Mouse (Mus musculus) kidney, embryonic 15.5 days (tissue): Measurements from ENCODE around the gene Cd6. TPM values are rescaled to one million over a fixed set of nuclear protein-coding genes. Genes with fewer than 3 reads are reported as not detected.

Source experiments
- ATAC-seq: fragments of 200-750 bp; cut with Nextera tagmentation; replicated peaks from 2 replicates; pipeline ENCODE4 v1.8.0; 2017; ENCODE audit warnings: moderate TSS enrichment; ENCODE audit not compliant: low FRiP score
- H3K27ac ChIP-seq: fragments of 300-500 bp; sonication (generic); 2 replicates; pipeline ENCODE4 v1.5.1; 2015; ENCODE audit warnings: mild to moderate bottlenecking, inconsistent platforms
- H3K27me3 ChIP-seq: fragments of 300-500 bp; sonication (generic); 2 replicates; pipeline ENCODE4 v1.6.1; 2015; ENCODE audit warnings: inconsistent platforms
- H3K36me3 ChIP-seq: fragments of 300-500 bp; sonication (generic); 2 replicates; pipeline ENCODE4 v1.6.1; 2015; ENCODE audit warnings: inconsistent platforms
- H3K4me1 ChIP-seq: fragments of 300-500 bp; sonication (generic); 2 replicates; pipeline ENCODE4 v1.6.1; 2015; ENCODE audit warnings: inconsistent platforms
- H3K4me2 ChIP-seq: fragments of 300-500 bp; sonication (generic); 2 replicates; pipeline ENCODE4 v1.6.1; 2015; ENCODE audit warnings: moderate library complexity, mild to moderate bottlenecking, inconsistent platforms
- H3K4me3 ChIP-seq: fragments of 300-500 bp; sonication (generic); replicated peaks from 2 replicates; pipeline ENCODE4 v1.5.1; 2015; ENCODE audit warnings: mild to moderate bottlenecking, inconsistent platforms
- H3K9ac ChIP-seq: fragments of 300-500 bp; sonication (generic); 2 replicates; pipeline ENCODE4 v1.6.1; 2015; ENCODE audit warnings: mild to moderate bottlenecking, inconsistent platforms
- H3K9me3 ChIP-seq: fragments of 300-500 bp; sonication (generic); replicated peaks from 2 replicates; pipeline ENCODE4 v1.6.1; 2016; ENCODE audit warnings: inconsistent platforms
- whole genome bisulfite sequencing: fragments of 180-500 bp; shearing (Covaris S2); methylation state at CpG from one replicate; pipeline ENCODE4 v1.1.7; 2015; ENCODE audit warnings: mixed read lengths; 5-methylcytosine and 5-hydroxymethylcytosine counted together
- polyA plus RNA-seq: library from polyadenylated mRNA; unstranded; fragments of >200 nt; fragmentation: Nextera tagmentation; extraction: Ambion mirVana; gene quantifications from 2 replicates; pipeline ENCODE4 v1.2.1, GENCODE M21; 2015

Cd6 gene
- polyA plus RNA-seq, 1 experiment from 2014 or later: 0.26 TPM

DNA sequence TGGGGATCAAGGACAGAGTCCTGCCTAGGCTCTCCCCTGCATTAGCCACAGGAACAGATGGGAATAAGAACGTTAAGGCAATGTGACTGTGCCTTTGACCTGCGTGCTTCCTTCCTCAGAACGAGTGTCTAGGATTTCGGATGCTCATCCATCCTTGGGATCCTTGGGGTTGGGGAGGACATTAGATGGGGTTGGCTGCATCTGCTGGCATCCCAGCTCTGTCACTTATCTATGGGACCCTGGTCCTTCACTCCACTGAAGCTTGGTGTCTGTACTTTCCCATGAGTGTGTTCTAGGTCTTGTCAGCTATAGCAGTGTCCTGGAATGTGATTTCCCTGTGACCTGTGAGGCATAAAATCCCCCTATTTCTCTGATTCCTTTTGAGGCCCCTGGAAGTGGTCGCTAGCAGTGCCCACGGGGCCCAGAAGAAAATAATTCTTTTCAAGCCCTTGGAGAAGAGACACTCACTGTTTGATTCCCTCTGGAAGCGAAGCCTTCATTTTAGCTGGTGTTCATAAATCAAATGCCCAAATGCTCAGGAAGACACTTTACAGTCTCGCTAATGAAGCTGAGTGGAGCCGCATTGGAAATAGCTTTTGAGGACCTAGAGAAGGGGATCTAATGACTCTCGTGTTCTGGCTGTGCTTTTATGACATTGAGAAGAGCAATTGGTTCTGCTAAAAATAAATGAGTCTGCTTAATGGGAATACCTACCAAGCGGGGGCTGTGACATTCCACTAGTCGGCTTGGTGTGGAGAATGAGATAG lies 60.2 kb downstream of the Cd6 start:
- no peak overlapping the region for H3K4me3 ChIP-seq
- peak; percentile 73 for ATAC-seq
- 20% methylated on average over 12 of the region's 12 CpGs for WGBS
- H3K9ac ChIP-seq: no peak overlapping the region
- peaks cover 22% of the 10 kb centered on the region; the same call in 1 of the 2 replicates for H3K4me1 ChIP-seq
- H3K27me3 ChIP-seq: no peaks in the 10 kb centered on the region
- H3K4me2 ChIP-seq: no peak overlapping the region
- no peaks in the 10 kb centered on the region for H3K36me3 ChIP-seq
- H3K9me3 ChIP-seq: no peaks in the 10 kb centered on the region
- H3K27ac ChIP-seq: peak overlapping the region; percentile 71

GRCm38 (mm10) chr19:10768694-10769428 lies 61.0 kb downstream of the Cd6 start:
- peak; percentile 30 for ATAC-seq
- H3K4me3 ChIP-seq: no peak overlapping the region
- H3K9ac ChIP-seq: no peak overlapping the region
- H3K9me3 ChIP-seq: no peaks in the 10 kb centered on the region
- no peaks in the 10 kb centered on the region for H3K36me3 ChIP-seq
- H3K4me1 ChIP-seq: peaks cover 22% of the 10 kb centered on the region; the same call in 1 of the 2 replicates
- H3K27ac ChIP-seq: peak overlapping the region; percentile 71
- no peak overlapping the region for H3K4me2 ChIP-seq
- no peaks in the 10 kb centered on the region for H3K27me3 ChIP-seq
- WGBS: 49% methylated on average over 6 of the region's 6 CpGs

DNA sequence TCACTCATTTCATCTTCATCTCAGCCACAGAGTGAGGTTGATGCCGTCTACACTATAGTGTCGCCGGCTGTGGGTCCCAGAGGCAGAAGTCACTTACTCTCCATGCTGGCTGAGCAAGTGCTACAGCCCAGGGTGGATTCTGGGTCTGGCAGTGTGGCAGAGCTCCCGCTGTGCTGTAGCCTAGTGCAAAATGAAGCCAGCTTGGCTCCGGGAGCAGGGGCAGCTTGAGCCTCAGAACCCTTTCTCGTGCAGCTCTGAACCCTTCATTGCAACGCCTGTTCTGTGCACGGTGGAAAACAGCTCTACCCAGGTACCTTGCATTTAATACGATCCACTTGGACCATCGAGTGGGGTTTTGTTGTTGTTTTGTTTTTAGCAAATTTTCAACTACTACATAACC lies 62.2 kb downstream of the Cd6 start:
- Histone ChIP-seq H3K27ac (no peak overlapping the region), H3K27me3 (no peaks in the 10 kb centered on the region), H3K4me2 (no peak overlapping the region), H3K9ac (no peak overlapping the region), H3K4me1 (peaks cover 22% of the 10 kb centered on the region; the same call in 1 of the 2 replicates), H3K36me3 (no peaks in the 10 kb centered on the region), H3K4me3 (no peak overlapping the region), H3K9me3 (no peaks in the 10 kb centered on the region)
- WGBS: 92% methylated on average over 10 of the region's 10 CpGs
- ATAC-seq: no peak

GRCm38 (mm10) chr19:10763381-10764031 lies 66.4 kb downstream of the Cd6 start:
- Histone ChIP-seq H3K27me3 (no peaks in the 10 kb centered on the region), H3K9me3 (no peaks in the 10 kb centered on the region), H3K4me1 (0 out of 2 replicates have a peak, but pooled peaks cover 1% of the 10 kb centered on the region), H3K4me3 (no peak overlapping the region), H3K36me3 (no peaks in the 10 kb centered on the region), H3K4me2 (no peak overlapping the region), H3K27ac (no peak overlapping the region), H3K9ac (no peak overlapping the region)
- no peak for ATAC-seq
- WGBS: 74% methylated on average over 21 of the region's 21 CpGs

- Histone ChIP-seq H3K9me3 (no peaks in the 10 kb centered on the region), H3K27me3 (no peaks in the 10 kb centered on the region), H3K4me3 (no peak overlapping the region), H3K36me3 (no peaks in the 10 kb centered on the region), H3K4me2 (no peak overlapping the region), H3K9ac (no peak overlapping the region), H3K27ac (no peak overlapping the region), H3K4me1 (no peaks in the 10 kb centered on the region)
- WGBS: 75% methylated on average over 6 of the region's 6 CpGs
- ATAC-seq: no peak
Observed at GRCm38 (mm10) chr19:10762468-10762867, 67.4 kb downstream of the Cd6 start.

GRCm38 (mm10) chr19:10761794-10762415 lies 68.0 kb downstream of the Cd6 start:
- 85% methylated on average over 8 of the region's 8 CpGs for WGBS
- no peaks in the 10 kb centered on the region for H3K36me3 ChIP-seq
- H3K4me3 ChIP-seq: no peak overlapping the region
- no peak overlapping the region for H3K4me2 ChIP-seq
- H3K4me1 ChIP-seq: no peaks in the 10 kb centered on the region
- ATAC-seq: no peak
- H3K27ac ChIP-seq: no peak overlapping the region
- H3K9me3 ChIP-seq: no peaks in the 10 kb centered on the region
- H3K9ac ChIP-seq: no peak overlapping the region
- H3K27me3 ChIP-seq: no peaks in the 10 kb centered on the region

DNA sequence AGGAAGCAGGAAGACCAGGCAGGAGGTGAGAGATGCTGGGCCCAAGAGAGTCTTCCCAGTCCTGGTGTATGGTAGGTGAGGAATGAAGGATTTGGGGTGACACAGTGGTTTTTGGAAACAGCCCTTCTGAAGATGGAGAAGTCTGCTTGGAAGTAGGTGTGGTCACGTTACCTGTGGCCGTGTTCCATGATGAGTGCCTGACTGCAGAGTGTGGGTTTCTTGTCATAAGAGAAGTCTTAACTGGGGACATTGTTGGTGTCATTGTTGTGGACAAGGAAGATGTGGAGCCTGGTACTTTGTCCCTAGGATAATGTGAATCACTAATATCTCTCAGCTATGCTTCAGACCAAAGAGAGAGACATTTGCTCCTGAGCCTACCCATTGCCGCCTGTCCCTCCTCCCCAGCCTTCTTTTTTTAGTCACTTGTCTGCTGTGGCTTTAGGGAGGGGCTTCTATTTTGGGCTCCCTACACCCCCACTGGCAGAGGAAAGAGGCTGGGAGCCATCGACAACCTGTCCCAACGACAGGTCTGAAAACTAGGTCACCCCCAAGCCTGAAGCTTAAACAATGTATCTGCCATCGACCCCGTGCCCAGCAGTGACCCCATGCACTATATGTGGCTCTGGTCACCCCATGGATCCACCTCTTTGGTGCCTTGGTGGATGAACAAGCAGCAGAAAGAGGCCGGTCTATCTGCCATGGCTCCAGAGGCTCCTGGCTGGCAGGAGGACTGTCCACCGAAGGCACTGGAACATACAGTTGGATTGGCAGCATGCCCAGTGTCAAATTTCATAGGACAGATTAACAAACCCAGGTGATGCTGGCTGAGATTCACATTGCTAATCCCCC lies 69.7 kb downstream of the Cd6 start:
- Histone ChIP-seq H3K36me3 (no peaks in the 10 kb centered on the region), H3K4me2 (no peak overlapping the region), H3K9ac (no peak overlapping the region), H3K27me3 (no peaks in the 10 kb centered on the region), H3K9me3 (no peaks in the 10 kb centered on the region), H3K4me1 (no peaks in the 10 kb centered on the region), H3K27ac (no peak overlapping the region), H3K4me3 (no peak overlapping the region)
- whole genome bisulfite sequencing: 82% methylated on average over 9 of the region's 9 CpGs
- no peak for ATAC-seq

DNA sequence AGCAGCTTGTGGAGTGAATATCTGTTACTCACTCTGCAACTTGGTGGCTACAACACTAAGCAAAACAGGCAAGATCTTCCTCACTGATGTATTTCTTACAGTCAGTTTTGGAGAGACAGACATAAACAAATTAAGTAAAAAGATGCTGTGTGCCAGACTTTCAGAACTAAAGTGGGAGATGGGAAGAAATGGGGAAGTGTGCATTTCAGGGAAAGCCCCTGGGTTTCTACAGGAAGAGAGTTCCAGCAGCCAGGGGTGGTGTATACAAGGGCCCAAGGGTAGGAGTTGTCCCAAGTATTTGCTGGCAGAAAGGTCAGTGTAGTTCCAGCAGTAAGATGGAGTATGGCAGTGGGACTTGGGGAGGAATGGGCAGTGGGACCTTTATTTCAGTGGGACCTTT lies 70.3 kb downstream of the Cd6 start:
- H3K27ac ChIP-seq: no peak overlapping the region

DNA sequence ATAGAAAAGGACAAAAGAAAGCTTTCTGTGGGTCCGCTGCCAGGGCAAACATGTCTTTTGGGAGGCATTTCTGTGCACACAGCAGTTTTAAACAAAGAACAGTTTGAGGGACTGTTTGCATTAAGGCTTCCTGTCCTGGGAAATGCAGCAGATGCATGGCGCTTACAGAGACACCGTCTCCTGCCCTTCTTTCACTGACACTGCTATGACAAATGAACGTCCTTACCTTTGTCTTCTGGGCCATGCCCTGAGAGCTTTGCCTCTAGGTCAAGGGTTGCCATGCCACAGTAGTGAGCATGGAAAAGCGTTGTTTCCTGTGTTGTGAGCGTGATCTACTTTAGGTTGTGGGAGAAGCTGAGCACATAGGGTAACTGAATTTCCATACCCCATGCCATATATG lies 71.2 kb downstream of the Cd6 start:
- H3K9ac ChIP-seq: no peak overlapping the region
- no peak for ATAC-seq
- no peak overlapping the region for H3K4me2 ChIP-seq
- WGBS: 62% methylated on average over 6 of the region's 6 CpGs
- no peaks in the 10 kb centered on the region for H3K27me3 ChIP-seq
- no peaks in the 10 kb centered on the region for H3K36me3 ChIP-seq
- H3K9me3 ChIP-seq: no peaks in the 10 kb centered on the region
- H3K4me3 ChIP-seq: no peak overlapping the region
- no peak overlapping the region for H3K27ac ChIP-seq
- no peaks in the 10 kb centered on the region for H3K4me1 ChIP-seq

More for the DNA sequence above, 70.3 kb downstream of the Cd6 start:
- H3K36me3 ChIP-seq: no peaks in the 10 kb centered on the region
- no peaks in the 10 kb centered on the region for H3K4me1 ChIP-seq
- H3K4me2 ChIP-seq: no peak overlapping the region
- no peak overlapping the region for H3K4me3 ChIP-seq
- no peak for ATAC-seq
- H3K9me3 ChIP-seq: no peaks in the 10 kb centered on the region
- H3K9ac ChIP-seq: no peak overlapping the region
- no peaks in the 10 kb centered on the region for H3K27me3 ChIP-seq

GRCm38 (mm10) chr19:10757526-10757925 lies 72.3 kb downstream of the Cd6 start:
- no peaks in the 10 kb centered on the region for H3K36me3 ChIP-seq
- H3K4me1 ChIP-seq: no peaks in the 10 kb centered on the region
- no peaks in the 10 kb centered on the region for H3K27me3 ChIP-seq
- H3K27ac ChIP-seq: no peak overlapping the region
- no peak overlapping the region for H3K9ac ChIP-seq
- no peak for ATAC-seq
- H3K9me3 ChIP-seq: no peaks in the 10 kb centered on the region
- no peak overlapping the region for H3K4me2 ChIP-seq
- H3K4me3 ChIP-seq: no peak overlapping the region
- 86% methylated on average over 2 of the region's 2 CpGs for WGBS

GRCm38 (mm10) chr19:10757125-10757524 lies 72.7 kb downstream of the Cd6 start:
- H3K9me3 ChIP-seq: no peaks in the 10 kb centered on the region
- H3K9ac ChIP-seq: no peak overlapping the region
- no peaks in the 10 kb centered on the region for H3K36me3 ChIP-seq
- no peaks in the 10 kb centered on the region for H3K4me1 ChIP-seq
- H3K4me2 ChIP-seq: no peak overlapping the region
- no peak overlapping the region for H3K4me3 ChIP-seq
- H3K27me3 ChIP-seq: no peaks in the 10 kb centered on the region
- ATAC-seq: no peak
- H3K27ac ChIP-seq: no peak overlapping the region
